In the genomic region with DNA sequence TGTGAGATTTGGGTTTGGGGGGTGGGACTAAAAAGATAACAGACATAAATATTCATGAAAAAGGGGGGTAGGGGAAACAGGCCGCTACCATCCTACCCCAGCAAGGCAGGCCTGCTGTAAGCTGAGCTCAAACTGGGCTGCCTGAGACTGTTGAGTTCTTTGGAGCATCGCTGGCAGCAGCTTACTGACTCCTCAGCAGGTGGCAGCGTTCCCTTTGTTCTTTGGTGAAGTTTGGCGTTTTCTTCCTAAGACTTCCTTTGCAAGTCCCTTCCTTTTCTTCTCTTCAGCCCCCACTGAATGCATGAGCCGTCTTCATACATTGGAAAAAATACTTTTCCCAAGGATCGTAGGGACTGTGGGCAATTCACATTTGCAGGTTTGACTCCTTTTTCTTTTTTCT, we compare ENCODE assay signal across 10 mouse cellular contexts. TPM values are rescaled to one million over a fixed set of nuclear protein-coding genes. Genes with fewer than 3 reads are reported as not detected.
A peak's percentile ranks its signal among the peaks of the same experiment; 100 is the strongest.
DNase-seq lines count a peak whose midpoint lies in the region; ATAC-seq and TF ChIP-seq lines count a peak whose summit lies in the region.
"Had no signal": no experiment of that assay in that cellular context is flagged by ENCODE, and none has a peak within 500 bp of the region (broad histone marks: within the 10 kb centered on the region; RNA-seq: fewer than 3 reads in every experiment).

No protein-coding gene starts in this region.

- TF ChIP-seq POLR2A in small intestine, adult 2 months (IDR thresholded peaks at IDR 0.05; ENCODE audit: low read depth, low read length): no peak

- intact Hi-C loops in gastrocnemius, adult 2 months (cut with DNase I): no loop called here
- intact Hi-C loops in left cerebral cortex, postnatal 25 days (cut with DNase I): loop anchor here (1.0 kb wide), 1 partner anchor 617 kb away; no protein-coding TSS in a partner anchor

- no peaks in the 10 kb centered on the region for H3K27me3 ChIP-seq in midbrain, embryonic 14.5 days (ENCODE audit: control insufficient read depth, insufficient read depth, low read length)
- peaks cover 7% of the 10 kb centered on the region for H3K27me3 ChIP-seq in midbrain, embryonic 13.5 days
- no peaks in the 10 kb centered on the region for H3K27me3 ChIP-seq in small intestine, adult 2 months (ENCODE audit: control insufficient read depth, insufficient read depth, low read length)

- no peak overlapping the region for H3K9ac ChIP-seq in midbrain, embryonic 14.5 days (replicated peaks; ENCODE audit: low read length)
- H3K9ac ChIP-seq in midbrain, embryonic 13.5 days (replicated peaks): no peak overlapping the region
- H3K9ac ChIP-seq: heart, embryonic 15.5 days had no signal

- ATAC-seq in midbrain, embryonic 14.5 days (ENCODE audit: low FRiP score, low TSS enrichment): no peak
- ATAC-seq in midbrain, embryonic 13.5 days: no peak

- H3K27ac ChIP-seq in gastrocnemius, adult 2 months: no peak overlapping the region
- H3K27ac ChIP-seq in midbrain, embryonic 14.5 days (replicated peaks; ENCODE audit: low read depth, low read length): no peak overlapping the region
- no peak overlapping the region for H3K27ac ChIP-seq in midbrain, embryonic 13.5 days
- H3K27ac ChIP-seq in small intestine, adult 2 months (ENCODE audit: insufficient read depth, low read depth, low read length): no peak overlapping the region
- H3K27ac ChIP-seq: heart, embryonic 15.5 days had no signal

- under 1% methylated on average over 6 of the region's 6 CpGs for WGBS in midbrain, embryonic 14.5 days
- 4% methylated on average over 6 of the region's 6 CpGs for WGBS in midbrain, embryonic 13.5 days
- 33% methylated on average over 6 of the region's 6 CpGs for WGBS in small intestine, adult 2 months

- TF ChIP-seq CTCF in gastrocnemius, adult 2 months (IDR thresholded peaks at IDR 0.05): peak; percentile 49
- peak; percentile 47; the same call in 1 of the 2 replicates for TF ChIP-seq CTCF in small intestine, adult 2 months (IDR thresholded peaks at IDR 0.05; ENCODE audit: extremely low read depth, insufficient read length, insufficient replicate concordance, low read depth, low read length)

- H3K4me1 ChIP-seq in midbrain, embryonic 14.5 days (ENCODE audit: control insufficient read depth, insufficient read depth, low read length): peaks cover 2% of the 10 kb centered on the region; the same call in 1 of the 2 replicates
- peaks cover 5% of the 10 kb centered on the region for H3K4me1 ChIP-seq in midbrain, embryonic 13.5 days (replicated peaks)
- H3K4me1 ChIP-seq in small intestine, adult 2 months (ENCODE audit: control insufficient read depth, insufficient read depth, insufficient read length, low read length): no peaks in the 10 kb centered on the region

- H3K9me3 ChIP-seq in midbrain, embryonic 14.5 days (ENCODE audit: control insufficient read depth, low read length): no peaks in the 10 kb centered on the region
- H3K9me3 ChIP-seq in midbrain, embryonic 13.5 days: no peaks in the 10 kb centered on the region
- H3K9me3 ChIP-seq: heart, embryonic 15.5 days had no signal

- no peaks in the 10 kb centered on the region for H3K36me3 ChIP-seq in midbrain, embryonic 14.5 days (ENCODE audit: control insufficient read depth, insufficient read depth, low read length)
- H3K36me3 ChIP-seq in midbrain, embryonic 13.5 days: no peaks in the 10 kb centered on the region
- no peaks in the 10 kb centered on the region for H3K36me3 ChIP-seq in small intestine, adult 2 months (ENCODE audit: control insufficient read depth, insufficient read depth, low read length)
- H3K36me3 ChIP-seq: heart, embryonic 15.5 days had no signal

- no peak overlapping the region for H3K4me2 ChIP-seq in midbrain, embryonic 14.5 days (ENCODE audit: low read length)
- no peak overlapping the region for H3K4me2 ChIP-seq in midbrain, embryonic 13.5 days (replicated peaks)
- H3K4me2 ChIP-seq: heart, embryonic 15.5 days had no signal

- DNase-seq in gastrocnemius, adult 2 months: peak; percentile 30
- DNase-seq in gastrocnemius, postnatal 10 days: no peak
- peak; percentile 78 for DNase-seq in midbrain, embryonic 14.5 days
- peak; percentile 14 for DNase-seq in c-Kit-positive CD71-positive TER-119-negative erythroid progenitor cells, embryonic 14.5 days (ENCODE audit: low read depth)
- peak; percentile 37 to 70 for DNase-seq in left cerebral cortex, postnatal 25 days (ENCODE audit: low spot score in 2 of 2)
- DNase-seq in urinary bladder, postnatal 10 days (ENCODE audit: low spot score): no peak

- H3K4me3 ChIP-seq in gastrocnemius, adult 2 months: no peak overlapping the region
- H3K4me3 ChIP-seq in midbrain, embryonic 14.5 days (replicated peaks; ENCODE audit: low read depth, low read length): no peak overlapping the region
- no peak overlapping the region for H3K4me3 ChIP-seq in midbrain, embryonic 13.5 days (replicated peaks)
- no peak overlapping the region for H3K4me3 ChIP-seq in small intestine, adult 2 months (ENCODE audit: low read depth, low read length)
- H3K4me3 ChIP-seq: heart, embryonic 15.5 days; myocyte had no signal

RNA-seq across cellular contexts. Expression of a gene that starts 7.9 kb away (rescaled TPM):
- 10 to 100 TPM; 35.2 to 36.9 TPM for total RNA-seq in gastrocnemius, adult 2 months (2021)
- total RNA-seq in gastrocnemius, postnatal 10 days (2021): 10 to 100 TPM; 44.7 to 46.3 TPM
- 22.6 and 29.8 TPM in 2 replicates for polyA plus RNA-seq in midbrain, embryonic 14.5 days (2014; fragmentation: Nextera tagmentation; extraction: Ambion mirVana)
- polyA plus RNA-seq in midbrain, embryonic 13.5 days (2015; fragmentation: Nextera tagmentation; extraction: Ambion mirVana): 11.1 and 11.7 TPM in 2 replicates
- 100 to 1,000 TPM; 146 to 150 TPM for total RNA-seq in left cerebral cortex, postnatal 25 days (2021)
- 9.9 and 17.7 TPM in 2 replicates for polyA plus RNA-seq in small intestine, adult 2 months (2012; rRNA removed)

RNA-seq across cellular contexts. Expression of a gene that starts 9.8 kb away (rescaled TPM):
- 10 to 100 TPM; 55.3 to 71.6 TPM for total RNA-seq in gastrocnemius, adult 2 months (2021)
- 10 to 100 TPM; 42.2 to 45.2 TPM for total RNA-seq in gastrocnemius, postnatal 10 days (2021)
- 126 and 143 TPM in 2 replicates for polyA plus RNA-seq in midbrain, embryonic 14.5 days (2014; fragmentation: Nextera tagmentation; extraction: Ambion mirVana)
- polyA plus RNA-seq in midbrain, embryonic 13.5 days (2015; fragmentation: Nextera tagmentation; extraction: Ambion mirVana): 115 and 133 TPM in 2 replicates
- 100 to 1,000 TPM; 104 to 105 TPM for total RNA-seq in left cerebral cortex, postnatal 25 days (2021)
- polyA plus RNA-seq in small intestine, adult 2 months (2012; rRNA removed): 1.0 and 1.5 TPM in 2 replicates

Comparison
In these comparisons a context has a peak if more than half of its experiments do, and no peak if none do; other contexts are left out.
1. DNase-seq: peak in gastrocnemius, adult 2 months (single experiment), midbrain, embryonic 14.5 days (single experiment), c-Kit-positive CD71-positive TER-119-negative erythroid progenitor cells, embryonic 14.5 days (single experiment) and left cerebral cortex, postnatal 25 days (2 of 2); none in gastrocnemius, postnatal 10 days (single experiment) and urinary bladder, postnatal 10 days (single experiment).